Mouse (Mus musculus) intestine, embryonic 14.5 days (tissue): ENCODE data around the gene Gfi1. TPM values are rescaled to one million over a fixed set of nuclear protein-coding genes. Genes with fewer than 3 reads are reported as not detected.

ENCODE experiments used
- ATAC-seq: fragments of 200-750 bp; cut with Nextera tagmentation; replicated peaks from 2 replicates; pipeline ENCODE4 v1.8.0; 2017; ENCODE audit warnings: low read depth, moderate number of reproducible peaks, moderate TSS enrichment, moderate library complexity; ENCODE audit not compliant: low FRiP score, low TSS enrichment
- DNase-seq: peaks from one replicate; pipeline ENCODE4 v3.0.0-alpha.2; 2018; ENCODE audit warnings: low spot score
- H3K27ac ChIP-seq: fragments of 300-500 bp; sonication (generic); 2 replicates; pipeline ENCODE4 v1.5.1; 2014; ENCODE audit warnings: low read depth, mild to moderate bottlenecking, control low read depth
- H3K27me3 ChIP-seq: fragments of 300-500 bp; sonication (generic); replicated peaks from 2 replicates; pipeline ENCODE4 v1.6.1; 2014; ENCODE audit warnings: low read length, control low read depth; ENCODE audit not compliant: control insufficient read depth, insufficient read depth
- H3K36me3 ChIP-seq: fragments of 300-500 bp; sonication (generic); 2 replicates; pipeline ENCODE4 v1.6.1; 2014; ENCODE audit warnings: low read length, control low read depth; ENCODE audit not compliant: control insufficient read depth, insufficient read depth
- H3K4me1 ChIP-seq: fragments of 300-500 bp; sonication (generic); replicated peaks from 2 replicates; pipeline ENCODE4 v1.6.1; 2014; ENCODE audit warnings: low read length, control low read depth, mixed read lengths; ENCODE audit not compliant: control insufficient read depth, insufficient read depth
- H3K4me2 ChIP-seq: fragments of 300-500 bp; sonication (generic); 2 replicates; pipeline ENCODE4 v1.6.1; 2014; ENCODE audit warnings: low read length
- H3K4me3 ChIP-seq: fragments of 300-500 bp; sonication (generic); 2 replicates; pipeline ENCODE4 v1.5.1; 2014; ENCODE audit warnings: low read depth, low read length, control low read depth, mixed read lengths
- H3K9ac ChIP-seq: fragments of 300-500 bp; sonication (generic); 2 replicates; pipeline ENCODE4 v1.6.1; 2014; ENCODE audit warnings: mild to moderate bottlenecking, low read length
- H3K9me3 ChIP-seq: fragments of 300-500 bp; sonication (generic); 2 replicates; pipeline ENCODE4 v1.6.1; 2016; ENCODE audit warnings: low read length, control low read depth; ENCODE audit not compliant: control insufficient read depth
- WGBS: fragments of 180-500 bp; shearing (Covaris S2); extraction: QIAGEN DNeasy Blood & Tissue Kit; methylation state at CpG from one replicate; pipeline ENCODE4 v1.1.7; 2014; 5-methylcytosine and 5-hydroxymethylcytosine counted together
- polyA plus RNA-seq: library from polyadenylated mRNA; unstranded; fragments of >200 nt; fragmentation: Nextera tagmentation; extraction: Ambion mirVana; gene quantifications from 2 replicates; pipeline ENCODE4 v1.2.1, GENCODE M21; 2014

The Gfi1 gene
- polyA plus RNA-seq, 1 experiment from 2014 or later = 1.4 TPM

DNA sequence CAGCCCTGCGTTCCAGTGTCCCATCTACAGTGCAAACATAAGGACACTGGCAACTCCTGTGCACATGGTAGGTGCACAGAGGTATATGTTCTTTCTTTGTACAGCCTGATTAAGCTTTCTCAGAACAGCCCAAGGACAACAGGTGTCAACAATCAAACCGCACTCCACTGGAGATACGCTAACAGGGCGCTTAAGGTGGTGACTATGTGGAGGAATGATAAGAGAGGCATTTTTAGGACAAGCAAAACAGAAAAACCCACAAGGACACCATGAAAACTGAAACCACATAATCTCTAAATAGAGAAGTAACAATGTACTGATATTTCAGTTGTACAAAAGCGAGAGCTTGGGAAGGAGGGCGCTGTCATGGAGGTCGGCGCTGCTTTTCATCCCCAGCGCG is 25.0 kb downstream of the Gfi1 start:
- WGBS = 88% methylated on average over 10 of the region's 10 CpGs
- Histone ChIP-seq H3K9ac (no peak overlapping the region), H3K9me3 (no peaks in the 10 kb centered on the region), H3K4me3 (no peak overlapping the region), H3K36me3 (no peaks in the 10 kb centered on the region), H3K27ac (no peak overlapping the region), H3K27me3 (no peaks in the 10 kb centered on the region), H3K4me2 (no peak overlapping the region), H3K4me1 (no peaks in the 10 kb centered on the region)
- DNase-seq (no peak), ATAC-seq (no peak)

DNA sequence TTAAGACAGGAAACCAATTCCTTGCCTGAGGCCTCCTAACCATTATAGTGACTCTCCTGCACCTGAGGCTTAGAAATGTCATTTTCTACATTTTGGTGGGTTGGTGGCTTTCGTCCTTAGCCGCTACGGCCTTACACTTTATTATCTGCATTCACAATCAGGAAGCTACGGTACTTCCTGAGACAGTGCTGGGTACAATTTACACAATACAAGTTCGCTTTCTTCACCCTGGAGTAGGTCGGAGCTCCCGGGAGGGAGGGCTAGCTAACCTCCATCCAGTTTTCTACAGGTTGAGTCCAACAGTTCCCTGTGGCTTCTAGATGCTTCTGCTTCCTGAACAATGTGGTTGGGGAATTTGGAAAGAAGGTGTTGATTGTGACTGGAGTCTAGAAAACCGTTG is 26.9 kb downstream of the Gfi1 start:
- 79% methylated on average over 8 of the region's 8 CpGs for WGBS
- no peak overlapping the region for H3K27ac ChIP-seq
- H3K36me3 ChIP-seq = no peaks in the 10 kb centered on the region
- H3K9ac ChIP-seq = no peak overlapping the region
- no peaks in the 10 kb centered on the region for H3K9me3 ChIP-seq
- H3K4me1 ChIP-seq = no peaks in the 10 kb centered on the region
- H3K4me2 ChIP-seq = no peak overlapping the region
- ATAC-seq (no peak), DNase-seq (peak; percentile 9)
- no peak overlapping the region for H3K4me3 ChIP-seq
- H3K27me3 ChIP-seq = no peaks in the 10 kb centered on the region

GRCm38 (mm10) chr5:107695019-107695418 is 30.8 kb downstream of the Gfi1 start:
- no peak overlapping the region for H3K27ac ChIP-seq
- ATAC-seq = no peak
- H3K4me3 ChIP-seq = no peak overlapping the region
- H3K27me3 ChIP-seq = 0 out of 2 replicates have a peak, but pooled peaks cover 3% of the 10 kb centered on the region
- no peaks in the 10 kb centered on the region for H3K36me3 ChIP-seq
- DNase-seq = no peak
- no peak overlapping the region for H3K4me2 ChIP-seq
- H3K9me3 ChIP-seq = no peaks in the 10 kb centered on the region
- no peaks in the 10 kb centered on the region for H3K4me1 ChIP-seq
- H3K9ac ChIP-seq = no peak overlapping the region
- 81% methylated on average over 3 of the region's 3 CpGs for WGBS

DNA sequence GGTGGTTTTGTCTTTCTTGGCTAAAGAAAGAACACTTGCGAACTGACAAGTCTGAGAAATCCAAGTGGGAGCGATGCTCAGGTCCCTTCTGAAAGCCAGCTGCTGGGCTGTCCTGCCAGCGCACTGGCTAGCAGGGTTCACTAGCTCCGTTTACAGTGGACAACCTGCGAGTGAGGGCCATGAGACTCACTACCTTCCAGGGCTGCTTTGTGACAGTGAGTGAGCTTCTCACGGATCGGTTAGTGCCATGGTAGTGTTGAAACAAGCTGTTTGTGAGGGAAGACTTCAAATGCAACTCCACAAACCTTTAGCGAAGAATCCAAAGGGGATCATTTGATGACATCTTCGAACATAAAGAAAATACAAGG is 37.4 kb downstream of the Gfi1 start:
- Histone ChIP-seq H3K9ac (peak overlapping the region; percentile 22; the same call in 1 of the 2 replicates), H3K4me3 (peak overlapping the region; percentile 34), H3K9me3 (no peaks in the 10 kb centered on the region), H3K27ac (0 out of 2 replicates have a peak overlapping the region, but pooled peaks have one; percentile 18), H3K4me2 (peak overlapping the region; percentile 69), H3K36me3 (no peaks in the 10 kb centered on the region), H3K27me3 (0 out of 2 replicates have a peak, but pooled peaks cover 3% of the 10 kb centered on the region), H3K4me1 (0 out of 2 replicates have a peak, but pooled peaks cover 6% of the 10 kb centered on the region)
- DNase-seq = no peak
- peak; percentile 51 for ATAC-seq
- 13% methylated on average over 9 of the region's 9 CpGs for WGBS

GRCm38 (mm10) chr5:107687592-107688498 is 38.0 kb downstream of the Gfi1 start:
- H3K36me3 ChIP-seq = no peaks in the 10 kb centered on the region
- 0 out of 2 replicates have a peak, but pooled peaks cover 2% of the 10 kb centered on the region for H3K27me3 ChIP-seq
- H3K4me3 ChIP-seq = peak overlapping the region; percentile 34
- H3K4me2 ChIP-seq = peak overlapping the region; percentile 69
- ATAC-seq (peak; percentile 89), DNase-seq (peak; percentile 89)
- no peaks in the 10 kb centered on the region for H3K9me3 ChIP-seq
- H3K9ac ChIP-seq = peak overlapping the region; percentile 22
- 14% methylated on average over 46 of the region's 46 CpGs for WGBS
- 0 out of 2 replicates have a peak, but pooled peaks cover 6% of the 10 kb centered on the region for H3K4me1 ChIP-seq
- 0 out of 2 replicates have a peak overlapping the region, but pooled peaks have one; percentile 18 for H3K27ac ChIP-seq

DNA sequence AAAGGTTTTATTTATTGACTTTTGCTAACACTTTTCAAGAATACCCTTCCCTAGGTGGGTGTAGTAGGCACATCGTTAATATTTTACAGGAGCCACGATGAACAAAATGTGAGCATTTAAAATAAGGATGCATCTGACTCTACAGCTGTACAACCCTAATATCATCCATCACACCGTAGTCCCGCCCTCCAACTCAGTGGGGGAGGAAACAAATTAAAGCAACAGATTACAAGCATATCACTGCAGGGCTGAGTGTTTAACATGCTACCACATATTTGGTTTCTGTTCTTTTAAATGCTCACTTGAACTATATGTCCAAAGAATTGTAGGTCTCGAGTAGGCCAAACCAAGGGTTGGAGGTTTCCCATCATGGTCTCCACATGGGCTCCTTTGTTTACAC is 38.7 kb downstream of the Gfi1 start:
- ATAC-seq = no peak
- Histone ChIP-seq H3K9ac (no peak overlapping the region), H3K9me3 (no peaks in the 10 kb centered on the region), H3K4me1 (0 out of 2 replicates have a peak, but pooled peaks cover 6% of the 10 kb centered on the region), H3K4me2 (no peak overlapping the region), H3K4me3 (no peak overlapping the region), H3K27me3 (no peaks in the 10 kb centered on the region), H3K36me3 (no peaks in the 10 kb centered on the region), H3K27ac (no peak overlapping the region)
- DNase-seq = peak; percentile 42
- WGBS = 94% methylated on average over 5 of the region's 5 CpGs

- 0 out of 2 replicates have a peak, but pooled peaks cover 6% of the 10 kb centered on the region for H3K4me1 ChIP-seq
- 84% methylated on average over 2 of the region's 2 CpGs for WGBS
- no peaks in the 10 kb centered on the region for H3K27me3 ChIP-seq
- no peaks in the 10 kb centered on the region for H3K36me3 ChIP-seq
- ATAC-seq (no peak), DNase-seq (peak; percentile 42)
- H3K4me3 ChIP-seq = no peak overlapping the region
- no peak overlapping the region for H3K27ac ChIP-seq
- H3K9ac ChIP-seq = no peak overlapping the region
- no peaks in the 10 kb centered on the region for H3K9me3 ChIP-seq
- no peak overlapping the region for H3K4me2 ChIP-seq
Measured at GRCm38 (mm10) chr5:107684380-107684779, 41.5 kb downstream of the Gfi1 start.

DNA sequence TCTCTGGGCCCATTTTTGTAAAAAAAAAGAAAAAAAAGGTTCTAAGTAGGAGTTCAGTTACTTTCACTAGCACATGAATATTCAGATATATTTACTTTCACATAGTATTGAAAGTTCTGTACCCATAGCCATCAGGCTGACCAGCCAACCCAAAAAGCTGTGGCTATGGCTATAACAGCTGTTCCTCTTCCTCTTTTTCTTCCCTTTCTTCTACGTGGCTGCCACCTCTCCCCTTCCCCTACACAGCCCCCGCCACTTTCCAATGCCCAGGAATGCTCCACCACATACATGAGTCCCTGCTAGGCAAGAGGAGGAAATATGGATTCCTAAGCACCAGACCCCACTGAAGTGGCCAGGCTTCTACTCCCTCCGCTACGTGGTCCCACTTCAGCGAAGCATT is 44.5 kb downstream of the Gfi1 start:
- Histone ChIP-seq H3K9me3 (no peaks in the 10 kb centered on the region), H3K27me3 (no peaks in the 10 kb centered on the region)
- WGBS = 81% methylated on average over 5 of the region's 5 CpGs

More for the DNA sequence above, 44.5 kb downstream of the Gfi1 start:
- no peak overlapping the region for H3K27ac ChIP-seq
- no peaks in the 10 kb centered on the region for H3K36me3 ChIP-seq
- H3K4me1 ChIP-seq = no peaks in the 10 kb centered on the region
- ATAC-seq (no peak), DNase-seq (no peak)
- H3K9ac ChIP-seq = no peak overlapping the region
- H3K4me2 ChIP-seq = no peak overlapping the region
- H3K4me3 ChIP-seq = no peak overlapping the region
